Mouse (Mus musculus): ENCODE results near the gene Pappa. TPM values are rescaled to one million over a fixed set of nuclear protein-coding genes. Genes with fewer than 3 reads are reported as not detected.

Pappa gene
- total and polyA plus RNA-seq, 3 experiments = not detected

- Histone ChIP-seq H3K27me3 (replicated peaks) (no peaks in the 10 kb centered on the region), H3K27ac (ENCODE audit: insufficient read depth, low read depth) (no peak overlapping the region), H3K9me3 (replicated peaks; ENCODE audit: low read length) (peaks cover 46% of the 10 kb centered on the region), H3K4me3 (replicated peaks in 1 of 3; ENCODE audit: low read depth in 2 of 3, low read length in 2 of 3, poor library complexity in 1 of 3) (no peak overlapping the region), H3K79me2 (replicated peaks; ENCODE audit: control insufficient read depth, extremely low read depth, insufficient read depth, poor library complexity, severe bottlenecking) (no peaks in the 10 kb centered on the region), H3K4me2 (ENCODE audit: insufficient read depth, low read depth, poor library complexity, severe bottlenecking) (no peak overlapping the region), H3K36me3 (replicated peaks in 1 of 2; ENCODE audit: control insufficient read depth in 1 of 2, insufficient read depth in 1 of 2, low read length in 1 of 2) (no peaks in the 10 kb centered on the region), H3K9ac (ENCODE audit: insufficient read depth, low read depth) (no peak overlapping the region), H3K4me1 (ENCODE audit: control insufficient read depth in 1 of 2, insufficient read depth in 2 of 2) (no peaks in the 10 kb centered on the region)
- in situ Hi-C loops (cut with MboI; ENCODE audit: low pct_ligation_motif_present, low pct_unique_long_range_greater_than_20kb, low sequenced_read_pairs) (no loop called here), dilution Hi-C loops (cut with MboI; ENCODE audit: extremely low pct_ligation_motif_present, extremely low pct_unique_long_range_greater_than_20kb, low sequenced_read_pairs) (no loop called here)
- TF ChIP-seq USF1 (IDR thresholded peaks at IDR 0.05; ENCODE audit: low read depth, low read length) = no peak
- TF ChIP-seq CTCF (conservative IDR thresholded peaks at IDR 0.05 in 1 of 2, IDR thresholded peaks at IDR 0.05 in 1 of 2; ENCODE audit: low read depth in 2 of 2, low read length in 2 of 2) = no peak
- no peak for TF ChIP-seq HCFC1 (IDR thresholded peaks at IDR 0.05; ENCODE audit: low read depth, low read length)
- TF ChIP-seq SIN3A (IDR thresholded peaks at IDR 0.05; ENCODE audit: low read length) = no peak
- TF ChIP-seq RAD21 (IDR thresholded peaks at IDR 0.05; ENCODE audit: low read depth, low read length) = no peak
- TF ChIP-seq MAX (IDR thresholded peaks at IDR 0.05; ENCODE audit: low read length) = no peak
- TF ChIP-seq MAZ (IDR thresholded peaks at IDR 0.05; ENCODE audit: low read depth, low read length) = no peak
- no peak for TF ChIP-seq MAFK (IDR thresholded peaks at IDR 0.05; ENCODE audit: insufficient replicate concordance, low read length)
- DNase-seq (ENCODE audit: extremely low read depth) = no peak
Observed at GRCm38 (mm10) chr4:65391001-65391400, 267.0 kb downstream of the Pappa start.

GRCm38 (mm10) chr4:65396806-65397205 lies 272.8 kb downstream of the Pappa start:
- dilution Hi-C loops (cut with MboI; ENCODE audit: extremely low pct_ligation_motif_present, extremely low pct_unique_long_range_greater_than_20kb, low sequenced_read_pairs) (no loop called here), in situ Hi-C loops (cut with MboI; ENCODE audit: low pct_ligation_motif_present, low pct_unique_long_range_greater_than_20kb, low sequenced_read_pairs) (no loop called here)
- H3K9ac ChIP-seq (ENCODE audit: insufficient read depth, low read depth) = no peak overlapping the region
- H3K4me2 ChIP-seq (ENCODE audit: insufficient read depth, low read depth, poor library complexity, severe bottlenecking) = no peak overlapping the region
- no peak overlapping the region for H3K4me3 ChIP-seq (replicated peaks in 1 of 3; ENCODE audit: low read depth in 2 of 3, low read length in 2 of 3, poor library complexity in 1 of 3)
- H3K27ac ChIP-seq (ENCODE audit: insufficient read depth, low read depth) = no peak overlapping the region
- no peaks in the 10 kb centered on the region for H3K79me2 ChIP-seq (replicated peaks; ENCODE audit: control insufficient read depth, extremely low read depth, insufficient read depth, poor library complexity, severe bottlenecking)
- DNase-seq (ENCODE audit: extremely low read depth) = no peak
- no peaks in the 10 kb centered on the region for H3K27me3 ChIP-seq (replicated peaks)
- H3K4me1 ChIP-seq (ENCODE audit: control insufficient read depth in 1 of 2, insufficient read depth in 2 of 2) = no peaks in the 10 kb centered on the region
- H3K9me3 ChIP-seq (replicated peaks; ENCODE audit: low read length) = peaks cover 42% of the 10 kb centered on the region
- TF ChIP-seq POLR2AphosphoS2 (IDR thresholded peaks at IDR 0.05; ENCODE audit: low read depth, low read length) (no peak), ZC3H11A (IDR thresholded peaks at IDR 0.05; ENCODE audit: low read depth, low read length) (no peak), USF2 (conservative IDR thresholded peaks at IDR 0.05; ENCODE audit: low read depth, low read length) (no peak), NRF1 (IDR thresholded peaks at IDR 0.05; ENCODE audit: low read depth, low read length) (no peak), MAFK (IDR thresholded peaks at IDR 0.05; ENCODE audit: insufficient replicate concordance, low read length) (no peak), SIN3A (IDR thresholded peaks at IDR 0.05; ENCODE audit: low read length) (no peak), MAX (IDR thresholded peaks at IDR 0.05; ENCODE audit: low read length) (no peak), UBTF (IDR thresholded peaks at IDR 0.05; ENCODE audit: low read depth, low read length) (no peak), TCF12 (IDR thresholded peaks at IDR 0.05; ENCODE audit: low read depth, low read length) (no peak), POLR2A (IDR thresholded peaks at IDR 0.05; ENCODE audit: low read depth, low read length) (no peak)
- H3K36me3 ChIP-seq (replicated peaks in 1 of 2; ENCODE audit: control insufficient read depth in 1 of 2, insufficient read depth in 1 of 2, low read length in 1 of 2) = no peaks in the 10 kb centered on the region

GRCm38 (mm10) chr4:65399457-65399856 lies 275.5 kb downstream of the Pappa start:
- in situ Hi-C loops (cut with MboI; ENCODE audit: low pct_ligation_motif_present, low pct_unique_long_range_greater_than_20kb, low sequenced_read_pairs) = no loop called here
- Histone ChIP-seq H3K27ac (ENCODE audit: insufficient read depth, low read depth) (no peak overlapping the region), H3K36me3 (replicated peaks in 1 of 2; ENCODE audit: control insufficient read depth in 1 of 2, insufficient read depth in 1 of 2, low read length in 1 of 2) (no peaks in the 10 kb centered on the region), H3K79me2 (replicated peaks; ENCODE audit: control insufficient read depth, extremely low read depth, insufficient read depth, poor library complexity, severe bottlenecking) (no peaks in the 10 kb centered on the region), H3K4me2 (ENCODE audit: insufficient read depth, low read depth, poor library complexity, severe bottlenecking) (no peak overlapping the region), H3K9me3 (replicated peaks; ENCODE audit: low read length) (peaks cover 50% of the 10 kb centered on the region), H3K4me1 (ENCODE audit: control insufficient read depth in 1 of 2, insufficient read depth in 2 of 2) (no peaks in the 10 kb centered on the region), H3K27me3 (replicated peaks) (no peaks in the 10 kb centered on the region), H3K9ac (ENCODE audit: insufficient read depth, low read depth) (no peak overlapping the region), H3K4me3 (replicated peaks in 1 of 3; ENCODE audit: low read depth in 2 of 3, low read length in 2 of 3, poor library complexity in 1 of 3) (no peak overlapping the region)
- no peak for DNase-seq (ENCODE audit: extremely low read depth)
- dilution Hi-C loops (cut with MboI; ENCODE audit: extremely low pct_ligation_motif_present, extremely low pct_unique_long_range_greater_than_20kb, low sequenced_read_pairs) = no loop called here
- TF ChIP-seq ELF1 (IDR thresholded peaks at IDR 0.05; ENCODE audit: low read depth, low read length) (no peak), RAD21 (IDR thresholded peaks at IDR 0.05; ENCODE audit: low read depth, low read length) (no peak), USF1 (IDR thresholded peaks at IDR 0.05; ENCODE audit: low read depth, low read length) (no peak), USF2 (conservative IDR thresholded peaks at IDR 0.05; ENCODE audit: low read depth, low read length) (no peak), ETS1 (conservative IDR thresholded peaks at IDR 0.05; ENCODE audit: low read depth, low read length) (no peak), MAFK (IDR thresholded peaks at IDR 0.05; ENCODE audit: insufficient replicate concordance, low read length) (no peak), MYC (IDR thresholded peaks at IDR 0.05; ENCODE audit: low read depth, low read length) (no peak), KAT2A (IDR thresholded peaks at IDR 0.05; ENCODE audit: insufficient replicate concordance, low read length) (no peak), MEF2A (IDR thresholded peaks at IDR 0.05; ENCODE audit: borderline replicate concordance, low read depth, low read length) (no peak), NRF1 (IDR thresholded peaks at IDR 0.05; ENCODE audit: low read depth, low read length) (no peak), JUN (IDR thresholded peaks at IDR 0.05; ENCODE audit: insufficient read depth, low read depth, low read length) (no peak), SIN3A (IDR thresholded peaks at IDR 0.05; ENCODE audit: low read length) (no peak), UBTF (IDR thresholded peaks at IDR 0.05; ENCODE audit: low read depth, low read length) (no peak), JUND (conservative IDR thresholded peaks at IDR 0.05; ENCODE audit: low read depth, low read length) (no peak), RCOR1 (conservative IDR thresholded peaks at IDR 0.05; ENCODE audit: low read depth, low read length) (no peak), SMC3 (IDR thresholded peaks at IDR 0.05; ENCODE audit: low read depth, low read length) (no peak)
